Mouse (Mus musculus) liver, adult 2 months (tissue): ENCODE results near the gene Col26a1.

Experiments used
- CTCF ChIP-seq: fragments of 200-500 bp; IDR thresholded peaks from 2 replicates; pipeline ENCODE4 v1.5.1; 2011; ENCODE audit warnings: low read depth, low read length, control low read depth
- POLR2A ChIP-seq: fragments of 200-500 bp; IDR thresholded peaks from 2 replicates; pipeline ENCODE4 v1.6.1; 2011; ENCODE audit warnings: low read length, control low read depth; ENCODE audit not compliant: insufficient read depth; ENCODE audit errors: extremely low read depth

DNA sequence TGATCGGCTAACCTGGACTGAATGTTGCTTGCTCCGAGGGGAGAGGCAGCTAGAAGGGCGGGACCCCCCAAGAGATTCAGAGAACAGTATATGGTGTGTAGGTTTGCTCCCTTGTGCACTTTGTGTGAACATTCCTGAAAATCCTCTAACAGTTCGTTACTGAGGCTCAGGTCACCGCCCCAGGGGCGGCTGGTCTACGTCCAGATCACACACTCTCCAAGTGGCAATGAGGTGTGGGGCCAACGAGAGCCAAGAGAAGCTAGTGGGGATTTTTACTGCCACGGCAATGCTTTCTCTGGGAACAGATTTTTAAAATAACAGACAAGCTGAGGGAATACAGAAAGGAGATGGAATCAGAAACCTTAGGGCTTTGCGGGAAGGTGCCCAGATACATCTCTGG lies 8.7 kb downstream of the Col26a1 start:
- TF ChIP-seq CTCF (no peak), POLR2A (no peak)
